Mouse (Mus musculus): ENCODE measurements around the gene Hkdc1. TPM values are rescaled to one million over a fixed set of nuclear protein-coding genes. Genes with fewer than 3 reads are reported as not detected.
A peak's percentile ranks its signal among the peaks of the same experiment; 100 is the strongest.

Gene Hkdc1
- total RNA-seq, 4 experiments from 2014 or later = not detected

GRCm38 (mm10) chr10:62380936-62381335, 41.4 kb downstream of the Hkdc1 start:
- no peak for DNase-seq (ENCODE audit: low spot score in 2 of 2)

GRCm38 (mm10) chr10:62379808-62380207, 42.5 kb downstream of the Hkdc1 start, which contains the start of gene Hk1:
Hk1 (minus strand) TSS chr10:62379908.
- no peak for DNase-seq (ENCODE audit: low spot score in 2 of 2)

GRCm38 (mm10) chr10:62358827-62359226, 63.5 kb downstream of the Hkdc1 start:
- DNase-seq (ENCODE audit: low spot score in 2 of 2) = no peak

GRCm38 (mm10) chr10:62356105-62356730, 66.1 kb downstream of the Hkdc1 start:
- no peak for DNase-seq (ENCODE audit: low spot score in 2 of 2)

- DNase-seq (ENCODE audit: low spot score in 2 of 2) = no peak
These were observed 77.1 kb downstream of the Hkdc1 start for GRCm38 (mm10) chr10:62345147-62345546.

- no peak for DNase-seq (ENCODE audit: low spot score in 2 of 2)
These were observed 78.1 kb downstream of the Hkdc1 start for GRCm38 (mm10) chr10:62344004-62344752.

GRCm38 (mm10) chr10:62342512-62342911, 79.8 kb downstream of the Hkdc1 start:
- no peak for DNase-seq (ENCODE audit: low spot score in 2 of 2)

- DNase-seq (ENCODE audit: low spot score in 2 of 2) = no peak
These were observed 80.3 kb downstream of the Hkdc1 start for GRCm38 (mm10) chr10:62341956-62342355.

- no peak for DNase-seq (ENCODE audit: low spot score in 2 of 2)
These were observed 81.3 kb downstream of the Hkdc1 start for GRCm38 (mm10) chr10:62340991-62341390.

GRCm38 (mm10) chr10:62340095-62340731, 82.1 kb downstream of the Hkdc1 start:
- peak; percentile 90 to 92 for DNase-seq (ENCODE audit: low spot score in 2 of 2)

- peak in 1 of 2 experiments; percentile 16 for DNase-seq (ENCODE audit: low spot score in 2 of 2)
These were observed 82.8 kb downstream of the Hkdc1 start for GRCm38 (mm10) chr10:62339211-62340094.

- no peak for DNase-seq (ENCODE audit: low spot score in 2 of 2)
These were observed 83.7 kb downstream of the Hkdc1 start for GRCm38 (mm10) chr10:62338626-62339025.

GRCm38 (mm10) chr10:62338176-62338575, 84.1 kb downstream of the Hkdc1 start:
- DNase-seq (ENCODE audit: low spot score in 2 of 2) = no peak

GRCm38 (mm10) chr10:62336601-62337578, 85.4 kb downstream of the Hkdc1 start:
- DNase-seq (ENCODE audit: low spot score in 2 of 2) = no peak

GRCm38 (mm10) chr10:62335423-62335776, 86.9 kb downstream of the Hkdc1 start:
- no peak for DNase-seq (ENCODE audit: low spot score in 2 of 2)

- DNase-seq (ENCODE audit: low spot score in 2 of 2) = no peak
These were observed 87.4 kb downstream of the Hkdc1 start for GRCm38 (mm10) chr10:62334686-62335422.

- no peak for DNase-seq (ENCODE audit: low spot score in 2 of 2)
These were observed 89.0 kb downstream of the Hkdc1 start for GRCm38 (mm10) chr10:62333269-62333668.

Measured in gastrocnemius, adult 8-10 months (tissue).